Mouse (Mus musculus): Measurements from ENCODE around the gene Vmo1.
"Not testable (repeated sequence)": the region's sequence is repeated elsewhere in the genome, so short reads cannot be mapped to it uniquely, and the experiment has no call there.

Gene Vmo1

GRCm38 (mm10) chr11:70514288-70514687, at the start of gene Vmo1:
Vmo1 (minus strand) TSS chr11:70514616.
- no peak for DNase-seq (ENCODE audit: low spot score in 2 of 2)

DNA sequence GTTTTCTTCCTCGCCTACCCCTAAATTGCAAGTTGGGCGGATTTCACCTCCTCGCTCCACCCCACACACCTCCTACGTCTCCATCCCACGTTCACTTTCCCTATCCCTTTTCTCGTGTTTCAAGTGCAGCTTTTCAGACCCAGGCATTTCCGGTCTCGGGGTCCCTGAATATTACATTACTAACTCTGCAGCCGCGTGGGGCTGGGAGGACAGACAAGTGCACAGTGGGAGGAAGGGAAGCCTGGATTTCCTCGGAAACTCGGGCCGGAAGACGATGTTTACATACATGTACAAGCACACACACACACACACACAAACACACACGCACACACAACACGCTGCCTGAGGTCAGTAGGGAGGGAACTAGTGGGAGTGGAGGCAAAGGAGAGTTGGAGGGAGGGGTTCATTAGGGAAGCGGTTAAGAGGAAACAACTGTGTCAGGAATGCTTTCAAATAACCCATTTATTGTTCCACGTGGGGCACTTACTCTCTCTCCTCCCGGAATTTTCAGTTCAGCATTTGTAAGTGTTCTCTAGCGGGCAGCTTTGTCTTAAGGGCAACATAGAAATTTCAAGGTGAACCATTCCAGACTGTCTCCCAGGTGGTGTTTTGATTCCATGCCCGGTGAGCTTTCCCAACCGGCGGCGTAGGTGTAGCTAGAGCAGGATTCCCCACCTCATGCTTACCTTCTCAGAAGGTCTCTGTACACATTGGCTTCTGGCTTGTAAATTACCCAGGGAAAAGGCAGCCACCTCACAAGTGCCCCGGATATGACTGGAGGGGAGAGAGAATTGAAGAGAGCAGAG, 49.3 kb upstream of the Vmo1 start:
- peak in 1 of 2 experiments; percentile 27 for DNase-seq (ENCODE audit: low spot score in 2 of 2)

DNA sequence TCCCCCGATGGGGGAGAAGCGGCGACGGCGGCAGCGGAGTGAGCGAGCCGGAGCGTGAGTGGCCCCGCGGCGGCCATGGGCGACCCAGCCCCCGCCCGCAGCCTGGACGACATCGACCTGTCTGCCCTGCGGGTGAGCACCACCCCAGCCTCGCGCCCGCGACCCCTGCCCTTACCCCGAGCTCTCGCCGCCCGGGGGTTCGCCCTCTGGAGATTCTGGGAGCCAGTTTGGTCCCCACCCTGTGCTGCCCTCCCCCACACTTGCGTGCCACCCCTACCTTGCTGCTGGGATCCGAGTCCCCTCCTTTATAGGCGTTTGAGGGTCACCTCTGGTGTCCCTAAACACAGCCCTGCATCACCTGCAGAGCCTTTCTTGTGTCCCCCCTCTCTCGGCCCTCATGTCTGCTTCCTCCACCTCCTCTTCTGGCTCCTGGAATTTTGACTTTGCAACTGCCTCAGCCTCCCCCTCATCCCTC, 48.6 kb upstream of the Vmo1 start:
- no peak for DNase-seq (ENCODE audit: low spot score in 2 of 2)

DNA sequence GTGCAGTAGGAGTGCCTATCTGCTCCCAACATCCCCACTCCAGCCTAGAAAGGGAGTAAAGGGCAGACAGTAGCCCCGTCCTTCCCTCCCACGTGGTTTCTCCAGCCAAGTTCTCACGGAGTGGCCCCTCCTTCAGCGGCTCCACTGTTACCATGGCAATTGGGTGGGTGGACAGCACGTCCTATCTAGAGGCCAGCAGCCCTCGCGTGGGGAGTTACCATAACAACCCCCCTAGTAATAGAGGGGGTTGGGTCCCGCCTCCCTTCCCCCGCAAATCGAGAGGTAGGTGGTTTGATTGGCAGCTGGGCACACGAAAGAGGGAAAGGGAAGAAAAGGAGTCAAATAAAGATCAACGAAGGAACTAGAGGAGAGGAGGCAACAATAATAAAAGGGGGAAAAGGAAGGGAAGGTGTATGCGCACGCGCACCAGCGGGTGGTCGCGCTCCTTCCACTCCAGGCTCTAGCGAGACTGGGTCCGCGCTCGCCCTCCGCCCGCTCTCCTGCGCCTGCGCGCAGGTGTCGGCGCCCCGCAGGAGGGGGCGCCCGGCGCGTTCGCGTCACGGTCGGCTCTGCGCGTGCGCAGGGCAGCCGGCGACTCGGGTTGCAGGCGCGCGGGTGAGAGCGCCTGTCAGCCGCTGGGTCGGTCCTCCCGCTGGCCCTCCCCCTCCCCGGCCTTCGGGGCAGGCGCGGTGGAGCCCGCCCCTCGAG, 48.0 kb upstream of the Vmo1 start, which contains the start of gene Mink1:
TSS of gene Mink1 (plus strand) at position 595 of the 708 bp plus-strand sequence.
- DNase-seq (ENCODE audit: low spot score in 2 of 2), result peak; percentile 74 to 83

DNA sequence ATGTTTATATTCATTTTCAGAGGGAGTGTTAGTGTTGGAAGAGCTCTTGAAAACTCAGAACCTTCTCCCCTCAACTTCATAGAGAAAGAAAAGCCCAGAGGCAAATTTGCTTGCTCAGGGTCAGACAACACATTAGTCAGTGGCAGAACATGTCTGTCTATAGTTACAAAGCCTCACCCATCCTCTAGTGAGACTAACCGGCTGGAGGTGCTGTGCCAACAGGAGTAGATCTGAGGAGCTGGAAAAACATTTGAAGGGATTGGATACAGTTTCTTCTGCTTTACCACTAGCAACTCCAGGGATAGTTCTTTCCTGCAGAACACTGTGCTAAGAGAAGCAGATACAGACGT, 47.5 kb upstream of the Vmo1 start:
- DNase-seq (ENCODE audit: low spot score in 2 of 2), result no peak

GRCm38 (mm10) chr11:70557545-70557944, 43.1 kb upstream of the Vmo1 start:
- DNase-seq (ENCODE audit: low spot score in 2 of 2), result no peak

- DNase-seq (ENCODE audit: low spot score in 2 of 2), result no peak
These were observed 39.5 kb upstream of the Vmo1 start for GRCm38 (mm10) chr11:70553940-70554339.

DNA sequence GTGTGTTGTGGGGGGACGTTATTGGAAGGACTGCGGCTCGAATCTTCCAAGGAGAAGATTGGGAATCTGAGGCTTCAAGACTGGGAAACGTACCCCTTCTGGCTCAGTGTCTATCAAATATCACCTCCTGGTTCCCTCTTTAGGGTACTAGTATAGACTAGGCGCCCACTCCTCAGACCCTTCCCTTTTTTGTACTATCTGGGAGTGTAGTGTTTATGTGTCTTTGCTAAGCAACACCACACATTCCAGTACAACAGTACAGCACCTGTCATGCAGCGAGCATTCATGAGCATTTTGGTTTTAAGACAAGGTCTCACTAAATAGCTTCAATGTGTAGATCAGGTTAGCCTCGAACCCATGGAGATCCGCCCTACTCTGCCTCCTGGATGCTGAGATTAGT, 37.1 kb upstream of the Vmo1 start:
- no peak for DNase-seq (ENCODE audit: low spot score in 2 of 2)

GRCm38 (mm10) chr11:70544496-70544895, 30.1 kb upstream of the Vmo1 start:
- DNase-seq (ENCODE audit: low spot score in 2 of 2), result no peak

DNA sequence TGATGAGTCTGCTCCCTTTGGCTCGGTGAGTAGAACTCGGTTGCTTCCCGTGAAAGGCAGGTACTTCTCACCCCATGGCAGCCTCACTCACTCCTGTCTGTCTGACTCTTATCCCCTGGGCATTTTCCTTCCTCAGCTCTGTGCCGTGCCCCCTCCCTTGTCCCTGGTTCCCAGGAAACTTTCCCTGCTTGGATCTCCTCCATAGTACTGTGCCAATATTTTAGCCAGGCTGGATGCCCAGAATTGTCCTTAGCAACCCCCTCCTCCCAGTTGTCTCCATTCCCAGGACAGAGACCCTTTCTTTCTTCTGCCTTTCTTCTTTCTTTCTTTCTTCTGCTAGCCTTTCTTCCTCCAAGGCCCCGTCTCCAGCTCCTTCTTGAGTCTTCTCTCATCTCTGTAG, 27.0 kb upstream of the Vmo1 start:
- DNase-seq (ENCODE audit: low spot score in 2 of 2), result no peak

GRCm38 (mm10) chr11:70540928-70541327, 26.5 kb upstream of the Vmo1 start:
- DNase-seq (ENCODE audit: low spot score in 2 of 2), result no peak

- DNase-seq (ENCODE audit: low spot score in 2 of 2), result peak; percentile 87 to 89
These were observed 25.6 kb upstream of the Vmo1 start, which contains the start of gene Pld2 for GRCm38 (mm10) chr11:70539877-70540587. Pld2 (plus strand) TSS chr11:70540064.

- no peak for DNase-seq (ENCODE audit: low spot score in 2 of 2)
These were observed 25.0 kb upstream of the Vmo1 start for GRCm38 (mm10) chr11:70539423-70539822.

DNA sequence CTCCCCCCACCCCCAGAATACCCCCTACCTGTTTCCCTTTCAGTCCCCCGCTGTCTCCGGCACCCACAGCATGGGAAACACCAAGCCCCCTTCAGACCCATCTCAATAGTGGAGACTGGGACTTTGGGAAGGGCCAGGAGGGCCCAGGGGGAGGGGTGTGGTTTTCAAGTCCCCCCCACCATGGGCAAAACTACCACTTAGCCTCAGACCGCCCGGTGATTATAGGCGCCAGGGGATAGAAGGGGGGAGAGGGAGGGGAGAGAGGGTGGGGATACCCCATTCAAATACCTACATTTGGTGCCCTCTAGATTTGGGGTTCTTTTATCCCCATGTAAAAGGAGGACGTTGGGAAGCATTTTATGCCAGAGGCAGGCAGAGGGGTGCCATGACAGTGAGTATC, 18.4 kb upstream of the Vmo1 start, which contains the start of gene Gm40193:
TSS of gene Gm40193 (minus strand) at position 101 of the 400 bp plus-strand sequence.
- no peak for DNase-seq (ENCODE audit: low spot score in 2 of 2)

- DNase-seq (ENCODE audit: low spot score in 2 of 2), result not testable (repeated sequence)
These were observed 16.6 kb upstream of the Vmo1 start for GRCm38 (mm10) chr11:70531065-70531464.

DNA sequence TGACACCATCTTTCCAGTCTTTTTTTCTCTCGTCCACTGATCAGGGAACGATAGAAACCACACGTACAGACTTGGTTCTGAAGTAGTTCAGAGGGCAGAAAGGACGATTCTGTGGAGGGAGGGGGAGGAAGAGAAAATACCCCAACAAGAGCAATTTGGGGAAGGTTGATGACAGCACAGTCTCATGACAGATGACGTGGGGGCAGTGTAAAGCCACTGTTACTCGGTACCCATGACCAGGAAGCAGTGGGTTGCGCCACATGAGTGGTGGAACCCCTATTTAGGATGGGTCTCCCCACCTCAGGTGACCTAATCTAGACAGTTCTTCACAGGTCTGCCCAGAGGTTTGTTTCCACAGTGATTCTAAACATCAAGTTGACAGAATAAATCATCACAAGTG, 14.2 kb upstream of the Vmo1 start:
- DNase-seq (ENCODE audit: low spot score in 2 of 2), result no peak

GRCm38 (mm10) chr11:70526211-70526610, 11.8 kb upstream of the Vmo1 start:
- no peak for DNase-seq (ENCODE audit: low spot score in 2 of 2)

DNA sequence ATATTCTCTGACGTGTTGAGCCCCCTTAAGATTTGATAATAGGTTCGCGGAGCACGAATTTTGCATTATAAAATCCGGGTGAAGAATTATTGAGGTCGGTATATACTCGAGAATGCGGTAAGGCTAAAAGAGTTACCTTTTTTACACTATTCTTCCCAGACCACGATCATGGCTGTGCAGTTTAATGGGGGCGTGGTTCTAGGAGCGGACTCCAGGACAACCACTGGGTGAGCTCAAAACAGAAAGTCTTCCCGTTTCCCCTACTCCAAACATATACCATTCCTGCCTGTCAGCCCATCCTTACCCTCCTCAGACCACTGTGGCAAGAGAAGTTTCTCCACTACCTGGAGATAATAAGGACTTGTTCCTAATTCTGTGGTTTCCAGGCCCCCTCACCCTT, 11.3 kb upstream of the Vmo1 start:
- no peak for DNase-seq (ENCODE audit: low spot score in 2 of 2)

- DNase-seq (ENCODE audit: low spot score in 2 of 2), result peak; percentile 82 to 89
These were observed 10.8 kb upstream of the Vmo1 start, which contains the start of gene Psmb6 for GRCm38 (mm10) chr11:70525184-70525678. Psmb6 (plus strand) TSS chr11:70525367.

GRCm38 (mm10) chr11:70524782-70525181, 10.4 kb upstream of the Vmo1 start:
- no peak for DNase-seq (ENCODE audit: low spot score in 2 of 2)

DNA sequence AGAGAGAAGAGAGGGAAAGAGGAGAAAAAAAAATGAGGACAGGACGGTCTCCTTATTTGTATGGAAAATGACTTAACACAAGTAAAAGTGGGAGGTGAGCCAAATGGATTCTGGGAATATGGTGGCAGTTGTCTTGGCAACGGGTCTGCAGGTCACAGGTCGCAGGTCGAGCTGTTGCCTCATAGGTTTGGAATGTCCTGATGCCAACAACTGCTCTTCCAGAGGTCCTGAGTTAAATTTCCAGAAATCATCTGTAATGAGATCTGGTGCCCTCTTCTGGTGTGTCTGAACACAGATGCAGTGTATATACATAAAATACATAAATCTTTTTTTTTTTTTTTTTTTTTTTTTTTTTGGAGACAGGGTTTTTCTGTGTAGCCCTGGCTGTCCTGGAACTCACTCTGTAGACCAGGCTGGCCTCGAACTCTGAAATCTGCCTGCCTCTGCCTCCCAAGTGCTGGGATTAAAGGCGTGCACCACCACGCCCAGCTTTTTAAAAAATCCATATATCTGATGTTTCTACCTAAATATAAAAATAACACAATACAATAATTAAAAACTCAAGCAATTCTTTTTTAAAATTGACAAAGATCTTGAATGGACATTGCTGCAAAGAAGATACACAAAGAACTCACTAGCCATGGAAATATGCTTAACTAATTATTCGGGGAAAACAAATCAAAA, 9.0 kb upstream of the Vmo1 start:
- DNase-seq (ENCODE audit: low spot score in 2 of 2), result not testable (repeated sequence)

Measured in urinary bladder, postnatal 36 days (tissue).